Mouse (Mus musculus) MEL (cell line): ENCODE measurements around the gene Uxs1. TPM values are rescaled to one million over a fixed set of nuclear protein-coding genes. Genes with fewer than 3 reads are reported as not detected.

Experiments
- DNase-seq: peaks from one replicate; pipeline ENCODE4 v3.0.0; 2011; ENCODE audit warnings: low read depth, low spot score
- H3K27ac ChIP-seq: 2 replicates; pipeline ENCODE4 v1.5.1; 2012; ENCODE audit warnings: low read depth, mild to moderate bottlenecking, control low read depth, low read length, moderate library complexity; ENCODE audit not compliant: control insufficient read depth
- H3K27me3 ChIP-seq, 2 experiments: fragments of 150-350 bp in 1 of 2; sonication (generic) in 1 of 2; 2 replicates each; pipeline ENCODE4 v1.6.1; 2012; ENCODE audit warnings: low read length in 2 of 2, mild to moderate bottlenecking in 2 of 2, improper control_type of control experiment in 1 of 2, moderate library complexity in 1 of 2; ENCODE audit not compliant: insufficient read depth in 2 of 2, control insufficient read depth in 1 of 2
- H3K36me3 ChIP-seq, 2 experiments: 2 replicates each; pipeline ENCODE4 v1.6.1; 2012 to 2014; ENCODE audit warnings: low read length in 2 of 2, improper control_type of control experiment in 1 of 2, inconsistent platforms in 1 of 2, mild to moderate bottlenecking in 1 of 2; ENCODE audit not compliant: insufficient read depth in 2 of 2, control insufficient read depth in 1 of 2
- H3K4me1 ChIP-seq, 2 experiments: fragments of 150-350 bp in 1 of 2; sonication (generic) in 1 of 2; 2 replicates each; pipeline ENCODE4 v1.6.1; 2012; ENCODE audit warnings: low read length in 2 of 2, improper control_type of control experiment in 1 of 2, mild to moderate bottlenecking in 1 of 2; ENCODE audit not compliant: insufficient read depth in 2 of 2, control insufficient read depth in 1 of 2
- H3K4me3 ChIP-seq, 2 experiments: fragments of 150-350 bp in 1 of 2; sonication (generic) in 1 of 2; 2 replicates each; pipeline ENCODE4 v1.5.1; 2012; ENCODE audit warnings: low read depth in 2 of 2, low read length in 2 of 2, mild to moderate bottlenecking in 2 of 2, moderate library complexity in 2 of 2, control low read depth in 1 of 2, improper control_type of control experiment in 1 of 2; ENCODE audit not compliant: control insufficient read depth in 1 of 2, insufficient read depth in 1 of 2
- H3K79me2 ChIP-seq: 2 replicates; pipeline ENCODE4 v1.6.1; 2012; ENCODE audit warnings: mild to moderate bottlenecking, low read length, moderate library complexity; ENCODE audit not compliant: control insufficient read depth, poor library complexity, insufficient read depth
- H3K9ac ChIP-seq: 2 replicates; pipeline ENCODE4 v1.6.1; 2012; ENCODE audit warnings: low read depth, mild to moderate bottlenecking, control low read depth, low read length, moderate library complexity; ENCODE audit not compliant: control insufficient read depth, poor library complexity, severe bottlenecking
- H3K9me3 ChIP-seq: fragments of 150-350 bp; sonication (generic); replicated peaks from 2 replicates; pipeline ENCODE4 v1.6.1; 2012; ENCODE audit warnings: mild to moderate bottlenecking, low read length, improper control_type of control experiment, moderate library complexity; ENCODE audit not compliant: insufficient read depth
- BHLHE40 ChIP-seq: IDR thresholded peaks from 2 replicates; pipeline ENCODE4 v1.6.1; 2012; ENCODE audit warnings: low read depth, mild to moderate bottlenecking, inconsistent platforms, low read length, improper control_type of control experiment, borderline replicate concordance
- CHD1 ChIP-seq: IDR thresholded peaks from 2 replicates; pipeline ENCODE4 v1.6.1; 2012; ENCODE audit warnings: low read depth, mild to moderate bottlenecking, inconsistent platforms, low read length, improper control_type of control experiment
- CHD2 ChIP-seq: IDR thresholded peaks from 2 replicates; pipeline ENCODE4 v1.6.1; 2011; ENCODE audit warnings: low read length, improper control_type of control experiment
- E2F4 ChIP-seq: IDR thresholded peaks from 2 replicates; pipeline ENCODE4 v1.6.1; 2011; ENCODE audit warnings: low read depth, low read length, improper control_type of control experiment, borderline replicate concordance
- ELF1 ChIP-seq: IDR thresholded peaks from 2 replicates; pipeline ENCODE4 v1.6.1; 2014; ENCODE audit warnings: low read depth, mild to moderate bottlenecking, inconsistent platforms, low read length, improper control_type of control experiment, moderate library complexity
- EP300 ChIP-seq, 2 experiments: IDR thresholded peaks; 2 replicates each; pipeline ENCODE4 v1.6.1; 2011; ENCODE audit warnings: improper control_type of control experiment in 2 of 2, low read length in 2 of 2, low read depth in 1 of 2, mild to moderate bottlenecking in 1 of 2
- ETS1 ChIP-seq: IDR thresholded peaks from 2 replicates; pipeline ENCODE4 v1.6.1; 2012; ENCODE audit warnings: low read depth, mild to moderate bottlenecking, inconsistent platforms, low read length, improper control_type of control experiment, moderate library complexity
- GABPA ChIP-seq: IDR thresholded peaks from 2 replicates; pipeline ENCODE4 v1.6.1; 2012; ENCODE audit warnings: low read depth, mild to moderate bottlenecking, inconsistent platforms, low read length, improper control_type of control experiment, moderate library complexity
- GATA1 ChIP-seq: IDR thresholded peaks from 2 replicates; pipeline ENCODE4 v1.6.1; 2011; ENCODE audit warnings: low read depth, low read length, improper control_type of control experiment
- JUND ChIP-seq: IDR thresholded peaks from 2 replicates; pipeline ENCODE4 v1.6.1; 2011; ENCODE audit warnings: low read depth, mild to moderate bottlenecking, improper control_type of control experiment, low read length
- MAX ChIP-seq: IDR thresholded peaks from 2 replicates; pipeline ENCODE4 v1.6.1; 2011; ENCODE audit warnings: low read length, improper control_type of control experiment
- MAZ ChIP-seq: IDR thresholded peaks from 2 replicates; pipeline ENCODE4 v1.6.1; 2012; ENCODE audit warnings: low read depth, mild to moderate bottlenecking, inconsistent platforms, low read length, improper control_type of control experiment
- MEF2A ChIP-seq: IDR thresholded peaks from 2 replicates; pipeline ENCODE4 v1.6.1; 2014; ENCODE audit warnings: low read depth, mild to moderate bottlenecking, inconsistent platforms, low read length, improper control_type of control experiment; ENCODE audit not compliant: poor library complexity, insufficient replicate concordance, severe bottlenecking; ENCODE audit errors: extremely low read depth
- MYC ChIP-seq: IDR thresholded peaks from 2 replicates; pipeline ENCODE4 v1.6.1; 2011; ENCODE audit warnings: low read depth, mild to moderate bottlenecking, low read length, improper control_type of control experiment, moderate library complexity
- NELFE ChIP-seq: IDR thresholded peaks from 2 replicates; pipeline ENCODE4 v1.6.1; 2011; ENCODE audit warnings: low read depth, low read length, improper control_type of control experiment
- NRF1 ChIP-seq: IDR thresholded peaks from 2 replicates; pipeline ENCODE4 v1.6.1; 2014; ENCODE audit warnings: low read depth, mild to moderate bottlenecking, inconsistent platforms, low read length, improper control_type of control experiment, moderate library complexity; ENCODE audit not compliant: poor library complexity, insufficient read depth, severe bottlenecking
- POLR2AphosphoS2 ChIP-seq: IDR thresholded peaks from 2 replicates; pipeline ENCODE4 v1.6.1; 2011; ENCODE audit warnings: low read length, improper control_type of control experiment
- RAD21 ChIP-seq: IDR thresholded peaks from 2 replicates; pipeline ENCODE4 v1.6.1; 2011; ENCODE audit warnings: mild to moderate bottlenecking, low read depth, low read length, improper control_type of control experiment
- SIN3A ChIP-seq: IDR thresholded peaks from 2 replicates; pipeline ENCODE4 v1.6.1; 2012; ENCODE audit warnings: low read length, improper control_type of control experiment, inconsistent platforms
- SMC3 ChIP-seq: IDR thresholded peaks from 2 replicates; pipeline ENCODE4 v1.6.1; 2011; ENCODE audit warnings: low read depth, low read length, improper control_type of control experiment
- TAL1 ChIP-seq: IDR thresholded peaks from 2 replicates; pipeline ENCODE4 v1.6.1; 2012; ENCODE audit warnings: mild to moderate bottlenecking, inconsistent platforms, low read length, moderate library complexity, mixed read lengths
- TBP ChIP-seq: IDR thresholded peaks from 2 replicates; pipeline ENCODE4 v1.8.0; 2011; ENCODE audit warnings: low read depth, low read length, improper control_type of control experiment
- TCF12 ChIP-seq: IDR thresholded peaks from 2 replicates; pipeline ENCODE4 v1.6.1; 2014; ENCODE audit warnings: low read depth, mild to moderate bottlenecking, inconsistent platforms, low read length, improper control_type of control experiment, moderate library complexity
- USF1 ChIP-seq: IDR thresholded peaks from 2 replicates; pipeline ENCODE4 v1.6.1; 2014; ENCODE audit warnings: low read depth, mild to moderate bottlenecking, inconsistent platforms, low read length, improper control_type of control experiment, moderate library complexity
- ZMIZ1 ChIP-seq: IDR thresholded peaks from 2 replicates; pipeline ENCODE4 v1.6.1; 2012; ENCODE audit warnings: low read depth, mild to moderate bottlenecking, inconsistent platforms, low read length, improper control_type of control experiment, moderate library complexity
- polyA plus RNA-seq, 2 experiments: library from polyadenylated mRNA; stranded (reverse) in 1 of 2; unstranded in 1 of 2; fragments of >175 nt in 1 of 2; fragments of >200 nt in 1 of 2; gene quantifications; 2 replicates each; pipeline versions ENCODE4 v1.2.1 to v1.2.4; 2012; ENCODE audit warnings: low replicate concordance in 2 of 2, low read depth in 1 of 2; ENCODE audit not compliant: insufficient read length in 2 of 2, insufficient read depth in 1 of 2, missing spikeins in 1 of 2
- total RNA-seq: library from RNA; depleted of rRNA; stranded (reverse); fragments of 300-350 nt; gene quantifications from 2 replicates; pipeline ENCODE4 v1.2.3, GENCODE M21; 2012

Uxs1 gene
- total and polyA plus RNA-seq, 3 experiments = 16.9 to 26.2 TPM; not detected in 1

- DNase-seq = no peak
- H3K27me3 ChIP-seq = no peaks in the 10 kb centered on the region
- TF ChIP-seq BHLHE40 = no peak
- no peak for TF ChIP-seq SIN3A
- no peak overlapping the region for H3K4me3 ChIP-seq
- H3K9me3 ChIP-seq = no peaks in the 10 kb centered on the region
- H3K36me3 ChIP-seq = peaks cover 0 to 7% of the 10 kb centered on the region in 2 experiments; a peak in 2 of 4 replicates
- H3K9ac ChIP-seq = no peak overlapping the region
- no peaks in the 10 kb centered on the region for H3K4me1 ChIP-seq
- H3K27ac ChIP-seq = no peak overlapping the region
- no peaks in the 10 kb centered on the region for H3K79me2 ChIP-seq
These were observed 58.3 kb downstream of the Uxs1 start for GRCm38 (mm10) chr1:43769348-43769747.

- Histone ChIP-seq H3K36me3 (peaks cover 0 to 7% of the 10 kb centered on the region in 2 experiments; a peak in 2 of 4 replicates), H3K4me1 (no peaks in the 10 kb centered on the region), H3K4me3 (no peak overlapping the region)
- TF ChIP-seq TCF12 (no peak), NRF1 (no peak), POLR2AphosphoS2 (no peak), NELFE (no peak), SMC3 (no peak), GATA1 (no peak), E2F4 (no peak), RAD21 (no peak), MEF2A (no peak), MYC (no peak), CHD2 (no peak), ELF1 (no peak), ETS1 (no peak)
- TF ChIP-seq, all 39 proteins: peak for 0
- H3K27me3 ChIP-seq = no peaks in the 10 kb centered on the region
- DNase-seq = no peak
- no peaks in the 10 kb centered on the region for H3K9me3 ChIP-seq
- H3K27ac ChIP-seq = no peak overlapping the region
- no peak overlapping the region for H3K9ac ChIP-seq
- H3K79me2 ChIP-seq = no peaks in the 10 kb centered on the region
These were observed 59.1 kb downstream of the Uxs1 start for GRCm38 (mm10) chr1:43768385-43768990.

DNA sequence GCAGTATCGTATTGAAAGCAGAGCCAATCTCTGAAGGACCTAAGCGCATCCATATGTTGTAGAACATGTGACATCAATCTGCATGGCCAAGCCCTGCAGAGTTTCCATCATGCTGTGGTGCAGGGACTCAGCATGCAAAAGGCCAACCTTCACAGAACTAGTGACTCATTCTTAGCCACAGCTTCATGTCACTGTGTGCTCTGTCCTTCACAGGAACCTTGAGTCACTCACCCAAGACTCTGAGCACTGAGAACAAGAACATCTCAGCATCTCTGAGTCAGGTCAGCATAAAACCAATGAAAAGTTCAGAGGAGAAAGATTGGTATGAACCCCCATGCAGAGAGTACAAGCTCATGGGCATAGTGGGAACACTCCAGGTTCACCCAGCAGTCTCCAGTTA, 61.3 kb downstream of the Uxs1 start:
- Histone ChIP-seq H3K27ac (no peak overlapping the region), H3K4me1 (no peaks in the 10 kb centered on the region), H3K9me3 (no peaks in the 10 kb centered on the region), H3K4me3 (no peak overlapping the region), H3K36me3 (peaks cover 0 to 6% of the 10 kb centered on the region in 2 experiments; a peak in 2 of 4 replicates), H3K9ac (no peak overlapping the region), H3K79me2 (no peaks in the 10 kb centered on the region), H3K27me3 (no peaks in the 10 kb centered on the region)
- DNase-seq = no peak
- no peak for TF ChIP-seq CHD1
- no peak for TF ChIP-seq TAL1
- TF ChIP-seq TBP = no peak
- TF ChIP-seq E2F4 = no peak
- TF ChIP-seq ZMIZ1 = no peak
- TF ChIP-seq MAX = no peak
- no peak for TF ChIP-seq GATA1
- no peak for TF ChIP-seq GABPA
- TF ChIP-seq MEF2A = no peak
- no peak for TF ChIP-seq CHD2
- TF ChIP-seq MAZ = no peak
- no peak for TF ChIP-seq RAD21
- no peak for TF ChIP-seq JUND
- no peak for TF ChIP-seq POLR2AphosphoS2
- no peak for TF ChIP-seq ELF1
- no peak for TF ChIP-seq EP300 (IDR thresholded peaks at IDR 0.05; ENCODE audit: low read depth in 1 of 2, low read length in 2 of 2)
- no peak for TF ChIP-seq USF1
